Mouse (Mus musculus): Measurements from ENCODE around the gene Btn1a1. TPM values are rescaled to one million over a fixed set of nuclear protein-coding genes. Genes with fewer than 3 reads are reported as not detected.

Btn1a1 gene
- polyA plus RNA-seq, 1 experiment from 2014 or later, result not detected

Other genes starting within 250 kb of the Btn1a1 start
- not detected in 2 replicates for gene Vmn1r222, start 230.0 kb downstream of the Btn1a1 start, polyA plus RNA-seq (2016; fragmentation: Nextera tagmentation; extraction: Ambion mirVana)
- gene Vmn1r223, start 218.8 kb downstream of the Btn1a1 start, polyA plus RNA-seq (2016; fragmentation: Nextera tagmentation; extraction: Ambion mirVana), result 0.04 TPM in 1 of 2 replicates, not detected in the other
- 51.9 and 57.7 TPM in 2 replicates for gene Zfp322a, start 96.7 kb downstream of the Btn1a1 start, polyA plus RNA-seq (2016; fragmentation: Nextera tagmentation; extraction: Ambion mirVana)
- 11.4 TPM in 2 replicates for gene Abt1, start 42.0 kb downstream of the Btn1a1 start, polyA plus RNA-seq (2016; fragmentation: Nextera tagmentation; extraction: Ambion mirVana)
- gene Btn2a2, start 23.0 kb upstream of the Btn1a1 start, polyA plus RNA-seq (2016; fragmentation: Nextera tagmentation; extraction: Ambion mirVana), result 0.23 and 0.31 TPM in 2 replicates
- gene Hist1h4h, start 65.1 kb upstream of the Btn1a1 start, polyA plus RNA-seq (2016; fragmentation: Nextera tagmentation; extraction: Ambion mirVana), result 4.6 and 6.6 TPM in 2 replicates
- gene Hist1h2af, start 68.0 kb upstream of the Btn1a1 start, polyA plus RNA-seq (2016; fragmentation: Nextera tagmentation; extraction: Ambion mirVana), result 2.7 and 5.6 TPM in 2 replicates
- 3.0 and 5.4 TPM in 2 replicates for gene Hist1h3g, start 69.5 kb upstream of the Btn1a1 start, polyA plus RNA-seq (2016; fragmentation: Nextera tagmentation; extraction: Ambion mirVana)
- gene Hist1h2bh, start 77.5 kb upstream of the Btn1a1 start, polyA plus RNA-seq (2016; fragmentation: Nextera tagmentation; extraction: Ambion mirVana), result 0.63 TPM in 2 replicates
- 0.60 and 0.63 TPM in 2 replicates for gene Hist1h3f, start 78.2 kb upstream of the Btn1a1 start, polyA plus RNA-seq (2016; fragmentation: Nextera tagmentation; extraction: Ambion mirVana)
- gene Hist1h4f, start 85.7 kb upstream of the Btn1a1 start, polyA plus RNA-seq (2016; fragmentation: Nextera tagmentation; extraction: Ambion mirVana), result 0.79 and 1.00 TPM in 2 replicates
- 0.30 and 0.37 TPM in 2 replicates for gene Hist1h1d, start 87.4 kb upstream of the Btn1a1 start, polyA plus RNA-seq (2016; fragmentation: Nextera tagmentation; extraction: Ambion mirVana)
- gene Hist1h3e, start 96.5 kb upstream of the Btn1a1 start, polyA plus RNA-seq (2016; fragmentation: Nextera tagmentation; extraction: Ambion mirVana), result 5.1 and 7.4 TPM in 2 replicates
- gene Hist1h2ae, start 105.3 kb upstream of the Btn1a1 start, polyA plus RNA-seq (2016; fragmentation: Nextera tagmentation; extraction: Ambion mirVana), result 52.5 and 96.7 TPM in 2 replicates
- 8.8 and 11.8 TPM in 2 replicates for gene Hist1h2bg, start 105.5 kb upstream of the Btn1a1 start, polyA plus RNA-seq (2016; fragmentation: Nextera tagmentation; extraction: Ambion mirVana)
- 3.4 and 6.6 TPM in 2 replicates for gene Hist1h2bf, start 108.3 kb upstream of the Btn1a1 start, polyA plus RNA-seq (2016; fragmentation: Nextera tagmentation; extraction: Ambion mirVana)
- gene Hist1h2ad, start 108.5 kb upstream of the Btn1a1 start, polyA plus RNA-seq (2016; fragmentation: Nextera tagmentation; extraction: Ambion mirVana), result 0.86 and 2.8 TPM in 2 replicates
- gene Hist1h3d, start 109.9 kb upstream of the Btn1a1 start, polyA plus RNA-seq (2016; fragmentation: Nextera tagmentation; extraction: Ambion mirVana), result 3.8 and 4.9 TPM in 2 replicates
- gene Hist1h4d, start 115.7 kb upstream of the Btn1a1 start, polyA plus RNA-seq (2016; fragmentation: Nextera tagmentation; extraction: Ambion mirVana), result 65.8 and 97.5 TPM in 2 replicates
- 1.9 and 2.1 TPM in 2 replicates for gene Hist1h2be, start 155.2 kb upstream of the Btn1a1 start, polyA plus RNA-seq (2016; fragmentation: Nextera tagmentation; extraction: Ambion mirVana)
- gene Hist1h1e, start 156.7 kb upstream of the Btn1a1 start, polyA plus RNA-seq (2016; fragmentation: Nextera tagmentation; extraction: Ambion mirVana), result 12.8 and 20.3 TPM in 2 replicates
- gene Hist1h2ac, start 218.0 kb upstream of the Btn1a1 start, polyA plus RNA-seq (2016; fragmentation: Nextera tagmentation; extraction: Ambion mirVana), result 0.66 and 0.74 TPM in 2 replicates
- gene Hist1h2bc, start 218.3 kb upstream of the Btn1a1 start, polyA plus RNA-seq (2016; fragmentation: Nextera tagmentation; extraction: Ambion mirVana), result 28.0 and 29.4 TPM in 2 replicates
- gene Hist1h1t, start 229.9 kb upstream of the Btn1a1 start, polyA plus RNA-seq (2016; fragmentation: Nextera tagmentation; extraction: Ambion mirVana), result 0.23 TPM in 1 of 2 replicates, not detected in the other
- 5.1 and 7.8 TPM in 2 replicates for gene Hist1h4c, start 232.6 kb upstream of the Btn1a1 start, polyA plus RNA-seq (2016; fragmentation: Nextera tagmentation; extraction: Ambion mirVana)
- 3.9 TPM in 2 replicates for gene Hfe, start 245.0 kb upstream of the Btn1a1 start, polyA plus RNA-seq (2016; fragmentation: Nextera tagmentation; extraction: Ambion mirVana)

Measured in neural tube, embryonic 12.5 days (tissue).